Mouse (Mus musculus) heart, adult 2 months (tissue): ENCODE data around the gene Fam160a2.

Source experiments
- CTCF ChIP-seq: fragments of 200-600 bp; IDR thresholded peaks from 2 replicates; pipeline ENCODE4 v1.8.1; 2022; ENCODE audit warnings: antibody characterized with exemption, mild to moderate bottlenecking, moderate library complexity
- POLR2A ChIP-seq: fragments of 200-500 bp; IDR thresholded peaks from 2 replicates; pipeline ENCODE4 v1.6.1; 2011; ENCODE audit warnings: mild to moderate bottlenecking, low read depth, low read length, control low read depth; ENCODE audit not compliant: insufficient read depth

DNA sequence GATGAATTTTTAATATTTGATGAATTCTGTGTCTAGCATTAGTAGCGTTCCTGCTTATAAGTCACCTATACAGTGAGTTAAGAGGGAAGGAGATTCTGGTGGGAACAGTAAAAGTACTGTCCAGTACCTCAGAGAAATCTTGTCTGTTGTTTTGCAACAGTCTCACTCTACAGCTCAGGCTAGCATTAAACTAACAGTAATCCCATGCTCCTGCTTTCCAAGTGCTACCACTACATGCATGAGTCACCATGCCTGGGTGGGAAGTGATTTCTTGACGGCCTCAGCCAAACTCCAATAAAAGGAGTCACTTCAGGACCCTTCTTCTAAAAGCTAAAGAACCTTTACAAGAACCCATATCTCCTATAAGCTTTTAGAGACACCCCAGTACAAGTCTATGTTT is 38.1 kb downstream of the Fam160a2 start:
- TF ChIP-seq CTCF (no peak), POLR2A (no peak)
